Mouse (Mus musculus) lung, postnatal 25 days (tissue): ENCODE data around the gene Usp13.

Source experiments
- DNase-seq: peaks from one replicate; pipeline ENCODE4 v3.0.0; 2022; ENCODE audit warnings: low spot score

Usp13 gene

GRCm38 (mm10) chr3:32939802-32940501, 122.6 kb downstream of the Usp13 start:
- DNase-seq, result no peak

DNA sequence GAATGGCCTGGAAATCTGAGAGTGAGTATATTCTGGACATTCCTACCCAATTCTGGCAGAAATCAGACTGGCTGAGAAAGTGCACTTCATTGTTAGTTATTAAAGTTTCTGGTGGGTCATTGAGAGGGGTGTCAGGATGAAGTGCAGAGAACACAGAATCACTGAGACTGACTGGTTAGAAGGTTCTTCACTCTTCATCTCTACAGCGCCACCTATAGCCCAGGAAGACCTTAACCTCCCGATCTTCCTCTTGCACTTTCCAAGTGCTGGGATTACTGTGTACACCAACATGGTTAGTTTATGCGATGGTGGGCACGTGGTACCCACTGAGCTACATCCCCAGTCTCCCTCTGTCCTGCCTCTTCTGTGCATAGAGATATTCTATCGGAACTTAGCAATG, 130.1 kb downstream of the Usp13 start:
- DNase-seq, result no peak

DNA sequence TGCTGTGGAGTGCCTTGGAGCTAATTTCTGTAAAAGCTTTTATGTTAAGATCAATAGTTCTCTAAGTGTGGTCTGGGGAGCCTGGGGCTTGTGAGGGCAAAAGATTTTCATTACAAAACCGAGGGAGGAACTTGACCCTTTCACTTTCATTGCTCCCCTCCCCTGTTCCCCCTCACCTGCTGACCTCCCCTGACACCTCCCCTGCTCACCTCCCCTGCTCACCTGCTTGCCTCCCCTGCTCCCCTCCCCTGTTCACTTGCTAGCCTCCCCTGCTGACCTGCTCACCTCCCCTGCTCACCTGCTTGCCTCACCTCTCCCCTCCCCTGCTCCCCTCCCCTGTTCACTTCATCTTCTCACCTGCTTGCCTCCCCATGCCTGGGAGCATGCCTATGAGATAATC, 134.0 kb downstream of the Usp13 start:
- no peak for DNase-seq

GRCm38 (mm10) chr3:32961494-32961893, 144.1 kb downstream of the Usp13 start:
- no peak for DNase-seq

- peak; percentile 1 for DNase-seq
These were observed 148.2 kb downstream of the Usp13 start for GRCm38 (mm10) chr3:32965528-32965927.

DNA sequence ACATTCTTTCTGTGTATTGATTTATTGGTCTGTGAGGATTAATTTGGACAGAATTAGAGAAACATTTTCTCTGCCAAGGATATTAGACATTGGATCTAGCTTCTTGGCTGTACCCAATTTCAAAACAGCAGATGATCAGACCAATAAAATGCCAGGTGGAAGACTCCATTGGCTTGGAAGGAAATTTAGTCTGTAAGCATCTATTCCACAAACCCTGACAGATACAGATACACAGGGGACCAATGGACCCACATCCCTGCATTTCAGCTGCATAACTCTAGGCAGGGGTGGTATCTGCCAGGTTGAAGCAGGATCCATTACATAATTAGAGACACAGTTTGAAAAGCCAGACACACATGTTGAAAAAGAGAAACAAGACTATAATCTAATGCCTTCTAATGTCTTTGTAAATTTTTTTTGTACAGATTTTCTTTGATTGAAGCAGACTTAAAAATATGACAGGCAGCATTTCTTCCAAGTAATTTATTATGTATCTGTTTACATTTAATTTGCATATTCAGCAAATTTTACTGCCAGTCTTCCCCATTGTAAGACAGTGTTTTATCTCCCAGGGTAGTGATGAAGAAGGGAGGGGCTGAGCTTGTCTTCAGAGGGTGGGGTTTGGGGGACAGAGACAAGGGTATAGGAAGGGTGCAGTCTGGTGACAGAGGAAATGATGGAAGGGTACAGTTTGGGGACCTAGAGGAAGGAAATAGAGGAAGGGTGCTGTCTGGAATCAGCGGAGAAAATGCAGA, 151.5 kb downstream of the Usp13 start:
- DNase-seq, result no peak

DNA sequence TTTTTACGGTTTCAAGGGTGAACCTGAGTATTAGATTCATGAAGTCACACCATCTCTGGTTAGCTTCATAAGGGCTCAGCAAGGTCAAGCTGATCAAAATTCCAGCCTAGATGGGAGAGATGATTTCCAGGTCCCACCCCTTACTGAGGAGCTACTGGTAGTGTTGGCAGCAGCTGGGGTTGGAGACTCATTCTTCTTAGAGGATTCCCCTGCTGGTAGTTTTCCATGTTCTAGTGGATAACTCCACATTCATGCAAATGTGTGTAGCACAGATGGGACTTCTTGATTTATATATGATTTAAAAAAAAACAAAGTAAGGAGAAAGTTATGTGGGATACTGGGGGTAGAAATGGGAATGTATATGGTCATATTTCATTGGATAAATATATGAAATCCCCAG, 152.9 kb downstream of the Usp13 start:
- DNase-seq, result no peak

GRCm38 (mm10) chr3:32979238-32979637, 161.9 kb downstream of the Usp13 start:
- no peak for DNase-seq

DNA sequence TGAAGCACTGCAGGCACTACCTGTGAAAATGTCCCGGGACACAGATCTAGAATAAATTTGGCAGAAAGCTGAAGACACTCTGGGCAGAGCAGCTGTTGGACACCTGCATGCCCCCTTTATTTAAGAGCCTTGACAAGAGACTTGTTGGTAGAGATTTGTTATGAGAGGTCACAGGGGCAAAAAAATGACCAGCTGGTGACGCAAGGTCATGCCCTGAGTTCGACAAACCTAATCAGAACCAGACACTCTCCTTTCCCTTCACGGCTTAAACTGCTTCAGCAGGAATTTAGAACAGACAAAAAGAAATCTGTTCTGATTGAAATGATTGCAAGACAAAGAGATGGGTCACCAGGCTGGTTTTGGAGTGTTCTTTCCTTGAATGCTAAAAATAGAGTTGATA, 162.6 kb downstream of the Usp13 start:
- no peak for DNase-seq

DNA sequence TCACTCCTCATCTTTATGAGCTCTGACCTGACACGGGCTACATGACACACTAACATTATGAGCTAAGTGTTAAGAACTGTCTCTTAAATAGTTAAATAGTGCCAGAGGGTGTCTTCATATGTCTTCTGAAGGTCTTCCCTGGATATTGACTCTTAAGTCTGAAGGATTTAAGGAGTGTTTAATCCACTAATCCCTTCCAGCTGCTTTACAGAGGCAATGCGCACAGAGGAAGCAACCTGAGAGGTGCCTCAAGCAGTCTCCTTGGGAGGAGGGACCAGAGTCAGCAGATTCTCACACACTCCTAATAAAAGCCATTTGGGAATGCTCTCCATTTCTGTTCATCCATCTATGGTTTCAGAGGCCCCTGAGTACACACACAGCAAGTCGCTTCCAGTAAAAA, 167.8 kb downstream of the Usp13 start:
- no peak for DNase-seq
